Mouse (Mus musculus) hindbrain, embryonic 16.5 days (tissue): Measurements from ENCODE around the gene Triobp. TPM values are rescaled to one million over a fixed set of nuclear protein-coding genes. Genes with fewer than 3 reads are reported as not detected.

ENCODE experiments used
- ATAC-seq: fragments of 200-750 bp; cut with Nextera tagmentation; 2 replicates; pipeline ENCODE4 v1.8.0; 2017; ENCODE audit warnings: moderate TSS enrichment, moderate library complexity
- H3K27ac ChIP-seq: fragments of 300-500 bp; sonication (generic); 2 replicates; pipeline ENCODE4 v1.5.1; 2014; ENCODE audit warnings: low read depth, mild to moderate bottlenecking, control low read depth, low read length, moderate library complexity
- H3K27me3 ChIP-seq: fragments of 300-500 bp; sonication (generic); replicated peaks from 2 replicates; pipeline ENCODE4 v1.6.1; 2014; ENCODE audit warnings: low read length; ENCODE audit not compliant: control insufficient read depth, insufficient read depth
- H3K36me3 ChIP-seq: fragments of 300-500 bp; sonication (generic); 2 replicates; pipeline ENCODE4 v1.6.1; 2014; ENCODE audit warnings: mild to moderate bottlenecking, low read length, moderate library complexity, mixed read lengths; ENCODE audit not compliant: control insufficient read depth, insufficient read depth
- H3K4me1 ChIP-seq: fragments of 300-500 bp; sonication (generic); 2 replicates; pipeline ENCODE4 v1.6.1; 2014; ENCODE audit warnings: low read depth, low read length; ENCODE audit not compliant: control insufficient read depth, insufficient read depth
- H3K4me2 ChIP-seq: fragments of 300-500 bp; sonication (generic); 2 replicates; pipeline ENCODE4 v1.6.1; 2014; ENCODE audit warnings: mild to moderate bottlenecking, low read length, control low read depth, moderate library complexity
- H3K4me3 ChIP-seq: fragments of 300-500 bp; sonication (generic); 2 replicates; pipeline ENCODE4 v1.5.1; 2014; ENCODE audit warnings: mild to moderate bottlenecking, low read length, control low read depth, moderate library complexity
- H3K9ac ChIP-seq: fragments of 300-500 bp; sonication (generic); 2 replicates; pipeline ENCODE4 v1.6.1; 2014; ENCODE audit warnings: low read depth, mild to moderate bottlenecking, control low read depth, low read length, moderate library complexity
- H3K9me3 ChIP-seq: fragments of 300-500 bp; sonication (generic); 2 replicates; pipeline ENCODE4 v1.6.1; 2014; ENCODE audit warnings: mild to moderate bottlenecking, low read length, moderate library complexity; ENCODE audit not compliant: control insufficient read depth
- WGBS: fragments of 180-500 bp; shearing (Covaris S2); extraction: QIAGEN DNeasy Blood & Tissue Kit; methylation state at CpG from one replicate; pipeline ENCODE4 v1.1.7; 2014; 5-methylcytosine and 5-hydroxymethylcytosine counted together
- polyA plus RNA-seq: library from polyadenylated mRNA; unstranded; fragments of >200 nt; fragmentation: Nextera tagmentation; extraction: Ambion mirVana; gene quantifications from 2 replicates; pipeline ENCODE4 v1.2.1, GENCODE M21; 2015

Triobp gene
- polyA plus RNA-seq, 1 experiment from 2014 or later, result 36.1 TPM

GRCm38 (mm10) chr15:78973950-78974349 lies 26.4 kb downstream of the Triobp start:
- 0 out of 2 replicates have a peak, but pooled peaks have one; percentile 48 for ATAC-seq
- H3K9me3 ChIP-seq, result no peaks in the 10 kb centered on the region
- WGBS, result 71% methylated on average over 7 of the region's 7 CpGs
- no peak overlapping the region for H3K4me2 ChIP-seq
- no peaks in the 10 kb centered on the region for H3K4me1 ChIP-seq
- no peaks in the 10 kb centered on the region for H3K27me3 ChIP-seq
- no peak overlapping the region for H3K27ac ChIP-seq
- no peaks in the 10 kb centered on the region; the same call in 1 of the 2 replicates for H3K36me3 ChIP-seq
- no peak overlapping the region for H3K9ac ChIP-seq
- H3K4me3 ChIP-seq, result no peak overlapping the region

- Histone ChIP-seq H3K9me3 (no peaks in the 10 kb centered on the region), H3K4me2 (no peak overlapping the region), H3K27me3 (0 out of 2 replicates have a peak, but pooled peaks cover 2% of the 10 kb centered on the region), H3K9ac (no peak overlapping the region), H3K4me1 (peaks cover 5% of the 10 kb centered on the region), H3K4me3 (no peak overlapping the region), H3K36me3 (no peaks in the 10 kb centered on the region; the same call in 1 of the 2 replicates), H3K27ac (no peak overlapping the region)
- no peak for ATAC-seq
- WGBS, result 93% methylated on average over 8 of the region's 8 CpGs
Observed at GRCm38 (mm10) chr15:78977676-78978159, 30.2 kb downstream of the Triobp start.

GRCm38 (mm10) chr15:78978875-78979274 lies 31.4 kb downstream of the Triobp start:
- no peak overlapping the region for H3K4me3 ChIP-seq
- peaks cover 9% of the 10 kb centered on the region for H3K4me1 ChIP-seq
- no peaks in the 10 kb centered on the region for H3K9me3 ChIP-seq
- H3K36me3 ChIP-seq, result no peaks in the 10 kb centered on the region
- no peak overlapping the region for H3K4me2 ChIP-seq
- no peak for ATAC-seq
- 0 out of 2 replicates have a peak, but pooled peaks cover 2% of the 10 kb centered on the region for H3K27me3 ChIP-seq
- no peak overlapping the region for H3K27ac ChIP-seq
- WGBS, result 31% methylated on average over 4 of the region's 4 CpGs
- H3K9ac ChIP-seq, result no peak overlapping the region

DNA sequence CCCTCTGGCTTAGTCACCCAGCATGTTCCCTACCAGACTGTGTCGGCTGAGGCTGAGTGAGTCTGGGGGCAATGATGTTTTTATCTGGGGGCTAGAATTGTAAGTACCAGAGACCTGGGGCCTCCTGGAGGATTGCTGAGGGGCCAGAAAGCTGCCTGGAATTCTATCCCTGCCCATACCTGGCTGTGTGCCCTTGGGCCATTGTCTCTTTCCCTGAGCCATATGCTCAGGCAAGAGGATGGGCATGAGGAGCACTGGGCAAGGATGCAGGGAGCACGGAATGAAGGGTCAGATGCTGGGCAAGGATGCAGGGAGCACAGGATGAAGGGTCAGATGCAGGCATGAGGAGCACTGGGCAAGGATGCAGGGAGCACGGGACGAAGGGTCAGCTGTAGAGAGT lies 32.6 kb downstream of the Triobp start:
- ATAC-seq, result no peak
- WGBS, result 84% methylated on average over 4 of the region's 4 CpGs

GRCm38 (mm10) chr15:78982658-78983435 lies 35.3 kb downstream of the Triobp start:
- H3K9ac ChIP-seq, result peak overlapping the region; percentile 70
- H3K36me3 ChIP-seq, result no peaks in the 10 kb centered on the region
- H3K4me2 ChIP-seq, result peak overlapping the region; percentile 73
- under 1% methylated on average over 59 of the region's 67 CpGs for WGBS
- H3K4me3 ChIP-seq, result peak overlapping the region; percentile 59
- peaks cover 15% of the 10 kb centered on the region for H3K4me1 ChIP-seq
- H3K9me3 ChIP-seq, result no peaks in the 10 kb centered on the region
- H3K27me3 ChIP-seq, result 0 out of 2 replicates have a peak, but pooled peaks cover 2% of the 10 kb centered on the region
- ATAC-seq, result peak; percentile 89
- peak overlapping the region; percentile 73 for H3K27ac ChIP-seq

More for the DNA sequence above, 32.6 kb downstream of the Triobp start:
- Histone ChIP-seq H3K27ac (no peak overlapping the region), H3K36me3 (no peaks in the 10 kb centered on the region), H3K9me3 (no peaks in the 10 kb centered on the region), H3K4me1 (peaks cover 9% of the 10 kb centered on the region), H3K9ac (no peak overlapping the region), H3K4me2 (no peak overlapping the region), H3K4me3 (no peak overlapping the region), H3K27me3 (0 out of 2 replicates have a peak, but pooled peaks cover 2% of the 10 kb centered on the region)

GRCm38 (mm10) chr15:78983436-78984285 lies 36.1 kb downstream of the Triobp start:
- 2% methylated on average over 21 of the region's 21 CpGs for WGBS
- Histone ChIP-seq H3K27me3 (0 out of 2 replicates have a peak, but pooled peaks cover 2% of the 10 kb centered on the region), H3K4me1 (peaks cover 21% of the 10 kb centered on the region), H3K9ac (peak overlapping the region; percentile 70), H3K9me3 (no peaks in the 10 kb centered on the region), H3K36me3 (no peaks in the 10 kb centered on the region), H3K4me3 (peak overlapping the region; percentile 59), H3K4me2 (peak overlapping the region; percentile 73), H3K27ac (peak overlapping the region; percentile 73)
- no peak for ATAC-seq

DNA sequence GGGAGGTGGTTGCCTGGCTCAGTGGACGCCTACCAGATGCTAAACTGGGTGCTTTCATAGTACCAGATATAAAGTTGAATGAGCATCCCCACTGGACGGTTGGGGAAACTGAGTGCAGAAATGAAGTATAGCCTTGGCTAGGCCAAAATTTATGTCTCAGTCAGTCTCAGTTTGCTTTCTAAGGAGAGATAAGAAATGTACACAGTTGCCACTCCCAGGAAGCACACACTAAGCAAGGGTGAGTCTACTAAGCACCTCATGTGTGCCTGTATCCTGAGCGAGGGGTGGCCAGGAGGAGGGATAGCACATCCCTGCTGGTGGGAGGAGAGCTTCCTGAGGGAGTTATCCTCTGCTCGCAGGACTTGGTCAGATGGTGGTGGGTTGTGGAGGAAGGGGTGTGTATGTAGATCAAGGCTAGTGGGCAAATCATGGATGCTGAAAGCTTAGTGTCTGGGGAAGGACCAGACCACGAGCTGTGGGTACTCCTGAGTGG lies 36.8 kb downstream of the Triobp start:
- H3K9ac ChIP-seq, result no peak overlapping the region
- ATAC-seq, result no peak
- no peak overlapping the region for H3K4me3 ChIP-seq

DNA sequence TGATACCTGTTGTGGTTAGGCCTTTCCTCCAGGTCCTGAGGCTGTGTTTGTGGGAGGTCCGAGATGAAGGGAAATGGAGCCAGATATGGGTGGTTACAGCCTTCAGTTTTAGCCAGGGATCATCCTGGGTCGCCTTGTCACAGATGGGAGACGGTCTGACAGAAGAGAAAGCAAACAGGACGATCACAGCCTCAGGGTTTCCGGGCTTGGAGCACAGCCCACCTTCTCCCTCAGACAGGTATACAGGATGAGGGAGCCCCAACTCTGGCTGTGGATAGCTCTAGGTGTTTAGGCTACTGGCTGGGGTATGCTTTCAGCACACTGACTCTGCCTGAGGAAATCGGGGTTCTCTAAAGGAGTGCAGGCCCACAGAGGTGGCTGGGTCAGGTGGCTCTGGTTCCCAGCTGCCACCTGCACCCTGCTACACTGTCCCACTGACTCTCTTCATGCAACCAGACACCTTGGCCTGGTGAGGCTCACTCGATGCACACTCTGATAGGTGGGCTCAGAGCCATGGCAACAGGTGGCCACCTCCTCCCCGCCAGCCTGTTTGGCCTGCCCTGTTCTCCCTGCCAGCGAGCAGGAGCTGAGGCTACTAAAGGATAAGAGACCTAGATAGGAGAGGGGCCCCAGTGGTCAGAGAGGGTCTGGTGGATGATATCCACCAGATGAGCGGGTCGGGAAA lies 39.2 kb downstream of the Triobp start:
- no peaks in the 10 kb centered on the region for H3K9me3 ChIP-seq
- H3K4me1 ChIP-seq, result peaks cover 21% of the 10 kb centered on the region
- no peak for ATAC-seq
- peaks cover 14% of the 10 kb centered on the region for H3K36me3 ChIP-seq
- no peak overlapping the region for H3K4me2 ChIP-seq
- H3K4me3 ChIP-seq, result no peak overlapping the region
- H3K27me3 ChIP-seq, result 0 out of 2 replicates have a peak, but pooled peaks cover 2% of the 10 kb centered on the region
- 75% methylated on average over 11 of the region's 11 CpGs for WGBS
- no peak overlapping the region for H3K27ac ChIP-seq
- H3K9ac ChIP-seq, result no peak overlapping the region

More for the DNA sequence above, 36.8 kb downstream of the Triobp start:
- Histone ChIP-seq H3K27ac (no peak overlapping the region), H3K9me3 (no peaks in the 10 kb centered on the region), H3K36me3 (no peaks in the 10 kb centered on the region), H3K4me2 (no peak overlapping the region), H3K27me3 (0 out of 2 replicates have a peak, but pooled peaks cover 2% of the 10 kb centered on the region), H3K4me1 (peaks cover 21% of the 10 kb centered on the region)
- WGBS, result 45% methylated on average over 5 of the region's 5 CpGs
